Mouse (Mus musculus) spleen, adult 18-20 months (tissue): Measurements from ENCODE around the gene Nemp1.
"Not testable (repeated sequence)": the region's sequence is repeated elsewhere in the genome, so short reads cannot be mapped to it uniquely, and the experiment has no call there.

Experiments used
- DNase-seq, 2 experiments: peaks; one replicate each; pipeline ENCODE4 v3.0.0; 2022; ENCODE audit warnings: mixed read lengths in 2 of 2

Nemp1 gene

DNA sequence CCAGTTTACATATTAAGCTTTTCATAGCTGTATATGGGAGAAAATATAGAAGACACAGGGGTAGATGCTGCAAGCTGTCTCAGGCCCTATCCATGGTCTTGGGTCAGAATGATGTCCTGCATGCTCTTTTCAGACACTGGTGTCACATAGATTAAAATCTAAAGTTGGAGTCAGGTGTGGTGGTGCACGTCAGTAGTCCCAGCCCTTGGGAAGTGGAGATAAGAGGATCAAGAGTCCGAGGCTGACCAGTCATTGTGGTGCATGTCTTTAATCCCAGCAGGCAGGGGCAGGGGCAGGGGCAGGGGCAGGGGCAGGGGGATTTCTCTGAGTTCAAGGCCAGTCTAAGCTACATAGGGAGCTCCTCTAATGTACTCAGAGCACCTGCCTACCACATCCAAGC, 20.9 kb upstream of the Nemp1 start:
- DNase-seq, result no peak

DNA sequence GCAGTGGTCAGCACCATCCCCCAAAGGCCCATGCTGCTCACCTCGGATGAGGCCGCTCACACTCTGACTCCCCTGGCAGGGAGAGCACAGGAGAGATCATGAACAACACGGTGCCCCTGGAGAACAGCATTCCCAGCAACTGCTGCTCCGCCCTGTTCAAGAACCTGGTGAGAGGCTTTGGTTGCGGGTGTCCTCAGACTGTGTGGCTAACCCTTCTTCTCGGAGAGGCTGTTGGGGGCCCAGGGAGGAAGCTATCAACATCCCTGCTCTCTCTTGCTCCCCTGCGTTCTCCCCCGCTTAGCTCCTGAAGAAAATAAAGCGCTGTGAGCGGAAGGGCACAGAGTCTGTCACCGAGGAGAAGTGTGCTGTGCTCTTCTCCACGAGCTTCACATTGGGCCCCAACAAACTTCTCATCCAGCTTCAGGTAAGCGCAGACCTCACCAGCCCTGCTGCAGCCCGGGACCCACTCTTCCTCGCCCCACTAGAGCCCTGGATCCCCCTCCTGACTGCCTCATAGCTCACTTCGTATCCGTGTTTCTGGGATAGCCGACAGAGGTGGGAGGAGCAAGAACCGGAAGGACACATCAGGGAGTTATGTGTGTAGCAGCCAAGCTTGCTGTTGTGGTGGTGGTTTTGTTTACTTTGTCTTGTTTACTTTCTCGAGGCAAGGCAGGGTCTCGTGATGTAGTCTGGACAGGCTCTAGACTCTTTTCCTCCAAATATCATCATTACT, 13.6 kb upstream of the Nemp1 start:
- DNase-seq, result no peak

GRCm38 (mm10) chr10:127654970-127655579, 11.6 kb upstream of the Nemp1 start:
- no peak for DNase-seq

DNA sequence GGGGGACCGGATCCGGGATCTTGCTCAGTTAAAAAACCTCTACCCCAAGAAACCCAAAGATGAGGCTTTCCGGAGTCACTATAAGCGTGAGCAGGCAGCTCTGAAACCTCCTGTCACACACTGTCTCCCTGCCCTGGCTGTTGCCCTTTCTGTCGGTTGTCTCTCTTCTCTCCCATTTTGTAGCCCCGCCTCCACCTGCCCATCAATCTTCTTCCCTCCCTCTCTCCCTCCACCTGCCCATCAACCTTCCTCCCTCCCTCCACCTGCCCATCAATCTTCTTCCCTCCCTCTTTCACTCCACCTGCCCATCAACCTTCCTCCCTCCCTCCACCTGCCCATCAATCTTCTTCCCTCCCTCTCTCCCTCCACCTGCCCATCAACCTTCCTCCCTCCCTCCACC, 9.1 kb upstream of the Nemp1 start:
- not testable (repeated sequence) for DNase-seq

DNA sequence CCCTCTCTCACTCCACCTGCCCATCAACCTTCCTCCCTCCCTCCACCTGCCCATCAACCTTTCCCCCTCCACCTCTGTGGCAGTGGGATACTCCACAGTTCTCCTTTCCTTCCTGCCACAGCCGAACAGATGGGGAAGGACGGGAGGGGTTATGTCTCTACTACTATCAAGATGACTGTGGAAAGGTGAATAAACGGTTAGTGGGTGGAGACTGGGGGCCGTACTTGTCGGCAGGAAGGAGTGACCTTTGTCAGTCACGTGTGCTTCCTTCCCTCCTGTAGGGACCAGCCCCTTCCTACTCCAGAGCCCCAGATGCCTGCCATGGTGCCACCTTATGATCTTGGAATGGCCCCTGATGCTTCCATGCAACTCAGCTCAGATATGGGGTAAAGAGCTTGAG, 8.6 kb upstream of the Nemp1 start:
- DNase-seq, result no peak

GRCm38 (mm10) chr10:127659551-127659950, 7.2 kb upstream of the Nemp1 start:
- DNase-seq, result no peak

DNA sequence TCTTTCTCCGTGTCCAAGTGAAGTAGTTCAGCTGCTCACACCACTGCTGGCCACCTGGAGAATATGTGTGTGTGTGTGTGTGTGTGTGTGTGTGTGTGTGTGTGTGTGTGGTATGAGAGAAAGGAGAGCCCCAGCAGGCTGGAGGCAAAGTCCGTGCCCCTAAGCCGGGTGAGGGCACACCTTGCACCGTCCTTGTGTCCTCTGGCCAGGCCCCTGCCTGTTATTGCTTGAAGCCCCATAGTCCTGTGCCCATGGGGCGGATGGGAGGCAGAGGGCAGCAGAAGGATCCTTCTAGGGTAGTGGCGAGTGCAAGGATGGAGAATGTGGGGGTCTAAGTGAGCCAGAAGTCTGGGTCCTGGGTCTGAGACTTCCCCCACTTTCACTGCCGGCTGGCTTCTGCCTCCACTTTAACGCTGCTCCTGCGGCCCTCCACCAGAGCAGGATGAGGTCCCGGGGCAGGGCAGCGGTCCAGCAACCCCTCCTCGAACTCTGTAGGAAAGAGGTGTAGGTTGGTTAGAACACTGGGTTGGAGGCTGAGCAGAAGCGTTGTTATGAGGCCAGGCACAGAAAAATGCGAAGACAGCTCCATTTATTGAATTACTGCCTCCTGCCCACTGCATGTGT, 5.3 kb upstream of the Nemp1 start:
- no peak for DNase-seq

DNA sequence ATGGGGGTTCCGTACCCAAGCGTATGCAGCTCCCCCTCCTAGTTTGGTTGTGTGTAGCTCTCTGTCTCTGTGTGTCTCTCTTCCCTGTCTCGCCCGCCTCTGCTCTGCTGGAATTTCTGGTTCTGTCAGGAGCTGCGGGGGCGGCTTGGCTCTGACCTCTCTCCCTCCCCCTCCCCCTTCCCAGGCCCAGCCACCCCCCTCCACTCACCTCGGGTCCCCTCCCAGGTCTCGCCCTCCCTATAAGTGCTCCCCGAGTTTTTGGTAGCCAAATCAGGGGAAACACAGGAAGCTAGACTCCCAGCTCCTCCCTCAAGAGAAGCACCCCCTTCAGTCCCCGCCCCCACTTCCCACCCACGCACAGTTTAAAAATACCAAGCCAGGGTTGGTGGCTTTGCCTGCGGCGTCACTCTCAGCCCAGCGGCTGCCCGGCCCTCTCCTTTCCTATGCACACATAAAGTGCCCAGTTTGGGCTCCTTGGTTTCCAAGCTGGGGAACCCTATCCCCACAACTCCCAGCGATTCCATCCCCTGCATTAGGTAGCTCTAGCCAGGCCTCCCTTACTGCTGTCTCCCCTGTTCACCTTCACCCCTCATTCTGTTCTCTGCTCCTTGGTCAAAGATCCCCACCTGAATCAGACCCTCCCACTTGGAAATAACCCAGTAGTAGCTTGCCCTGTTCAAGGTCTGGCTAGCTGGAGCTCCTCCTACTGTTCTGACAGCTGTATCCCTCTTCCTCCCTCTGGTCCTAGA, 4.6 kb upstream of the Nemp1 start:
- DNase-seq, result peak; percentile 59 to 61

DNA sequence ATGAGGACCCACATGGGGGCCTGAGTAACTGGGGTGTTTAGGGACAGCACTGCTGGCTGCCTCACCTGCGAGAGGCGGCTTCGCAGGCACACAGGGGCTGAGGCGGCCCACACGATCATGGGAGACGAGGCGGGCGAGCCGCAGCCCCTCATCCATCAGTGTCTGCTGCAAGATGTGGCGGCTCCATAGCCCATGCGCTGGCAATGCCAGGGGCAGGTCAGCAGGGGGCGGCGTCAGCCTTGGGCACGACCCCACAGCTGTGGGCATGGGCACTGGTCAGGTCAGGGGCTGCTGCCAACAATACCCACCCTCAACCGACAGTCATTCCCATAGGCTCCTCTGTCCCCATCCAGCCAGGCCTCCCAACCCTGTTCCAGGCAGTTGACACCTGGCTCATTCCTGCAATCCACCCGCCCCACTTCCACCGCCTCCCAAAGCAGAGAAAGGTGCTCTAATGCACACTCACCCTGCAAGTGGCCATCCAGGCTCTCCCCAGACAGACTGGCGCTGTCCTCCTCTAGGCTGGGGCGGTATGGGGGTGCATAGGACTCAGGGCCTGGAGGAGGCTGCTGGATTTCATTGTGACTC, 3.9 kb upstream of the Nemp1 start:
- DNase-seq, result peak; percentile 52 to 62

GRCm38 (mm10) chr10:127663590-127663989, 3.1 kb upstream of the Nemp1 start:
- no peak for DNase-seq

- no peak for DNase-seq
These were observed 2.5 kb upstream of the Nemp1 start for GRCm38 (mm10) chr10:127664166-127664565.

GRCm38 (mm10) chr10:127664891-127665290, 1.8 kb upstream of the Nemp1 start:
- DNase-seq, result no peak

- DNase-seq, result no peak
These were observed 1.1 kb upstream of the Nemp1 start for GRCm38 (mm10) chr10:127665366-127666181.

GRCm38 (mm10) chr10:127667269-127668092, 780 bp downstream of the Nemp1 start:
- peak; percentile 73 to 75 for DNase-seq

GRCm38 (mm10) chr10:127668093-127669050, 1.7 kb downstream of the Nemp1 start, which contains the start of gene Nab2:
Nab2 (minus strand) TSS chr10:127668568.
- peak; percentile 76 to 81 for DNase-seq

DNA sequence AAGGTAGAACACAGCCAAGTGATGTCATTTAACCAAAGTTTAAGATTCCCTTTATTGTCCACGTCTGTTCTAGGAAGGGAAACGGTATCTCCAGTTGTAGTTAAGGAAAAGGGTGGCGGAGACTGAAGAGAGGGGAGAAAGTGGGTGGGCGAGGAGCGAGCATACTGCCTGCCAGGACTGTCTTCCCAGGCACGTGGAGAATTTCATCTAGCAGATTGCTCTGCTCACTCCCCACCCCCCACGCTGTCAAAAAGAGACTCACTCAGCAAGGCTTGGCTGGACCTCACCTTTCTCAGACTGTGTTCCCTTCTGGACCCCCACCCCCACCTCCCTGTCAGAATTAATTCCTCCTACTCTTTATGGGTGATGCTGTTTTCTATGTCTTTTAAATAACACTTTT, 2.5 kb downstream of the Nemp1 start:
- DNase-seq, result no peak

GRCm38 (mm10) chr10:127670185-127670584, 3.5 kb downstream of the Nemp1 start:
- no peak for DNase-seq

DNA sequence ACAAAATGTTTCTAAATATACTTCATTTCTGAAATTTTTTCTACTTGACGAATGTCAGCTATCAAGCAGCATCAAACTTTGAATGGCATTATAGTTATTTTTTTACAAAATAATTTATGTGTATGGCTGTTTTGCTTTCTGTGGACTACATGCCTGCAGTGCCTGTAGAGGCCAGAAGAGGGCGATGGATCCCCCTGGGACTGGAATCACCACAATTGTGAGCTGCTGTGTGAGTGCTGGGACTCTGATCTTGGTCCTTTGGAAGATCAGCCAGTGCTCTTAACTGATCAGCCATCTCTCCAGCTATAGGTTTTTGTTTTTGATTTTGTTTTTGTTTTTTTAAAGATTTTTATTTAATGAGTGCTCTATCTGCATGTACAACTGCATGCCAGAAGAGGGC, 4.6 kb downstream of the Nemp1 start:
- DNase-seq, result peak in 1 of 2 experiments; percentile 52

DNA sequence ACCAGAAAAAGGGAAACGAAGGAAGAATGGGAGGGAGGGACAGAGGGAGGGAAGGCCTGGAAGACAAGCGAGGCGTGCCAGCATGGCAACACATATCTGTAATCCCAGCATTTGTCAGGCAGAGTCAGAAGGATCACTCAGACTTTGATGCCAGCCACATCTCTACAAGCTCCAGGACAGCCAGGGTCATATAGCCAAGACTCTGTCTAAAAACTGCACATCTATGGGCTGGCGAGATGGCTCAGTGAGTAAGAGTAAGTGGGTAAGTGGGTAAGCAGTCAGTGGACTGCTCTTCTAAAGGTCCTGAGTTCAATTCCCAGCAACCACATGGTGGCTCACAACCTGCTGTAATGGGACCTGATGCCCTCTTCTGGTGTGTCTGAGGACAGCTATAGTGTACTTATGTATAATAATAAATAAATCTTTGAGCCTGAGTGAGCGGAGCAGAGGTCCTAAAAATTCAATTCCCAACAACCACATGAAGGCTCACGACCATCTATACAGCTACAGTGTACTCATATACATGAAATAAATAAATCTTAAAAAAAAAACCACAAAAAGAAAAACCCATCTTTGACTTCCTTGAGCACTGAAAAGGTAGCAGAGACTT, 7.5 kb downstream of the Nemp1 start:
- DNase-seq, result no peak
